Mouse (Mus musculus): ENCODE results near the gene Nup54.

Nup54 gene

GRCm38 (mm10) chr5:92411461-92412140 lies 23.4 kb downstream of the Nup54 start:
- no peak for DNase-seq

- DNase-seq: no peak
Observed at GRCm38 (mm10) chr5:92410486-92410885, 24.5 kb downstream of the Nup54 start.

- DNase-seq: no peak
Observed at GRCm38 (mm10) chr5:92409361-92410155, 25.5 kb downstream of the Nup54 start.

- no peak for DNase-seq
Observed at GRCm38 (mm10) chr5:92404400-92404678, 30.7 kb downstream of the Nup54 start.

- no peak for DNase-seq
Observed at GRCm38 (mm10) chr5:92403562-92404399, 31.2 kb downstream of the Nup54 start.

- DNase-seq: no peak
Observed at GRCm38 (mm10) chr5:92402816-92403215, 32.2 kb downstream of the Nup54 start.

- DNase-seq: peak; percentile 72
Observed at GRCm38 (mm10) chr5:92398153-92398552, 36.9 kb downstream of the Nup54 start.

- no peak for DNase-seq
Observed at GRCm38 (mm10) chr5:92396476-92396875, 38.5 kb downstream of the Nup54 start.

- no peak for DNase-seq
Observed at GRCm38 (mm10) chr5:92395764-92396163, 39.3 kb downstream of the Nup54 start.

GRCm38 (mm10) chr5:92393863-92394262 lies 41.2 kb downstream of the Nup54 start:
- DNase-seq: no peak

- no peak for DNase-seq
Observed at GRCm38 (mm10) chr5:92392542-92392941, 42.5 kb downstream of the Nup54 start.

GRCm38 (mm10) chr5:92390615-92391014 lies 44.4 kb downstream of the Nup54 start:
- DNase-seq: no peak

- DNase-seq: no peak
Observed at GRCm38 (mm10) chr5:92389977-92390376, 45.0 kb downstream of the Nup54 start.

- no peak for DNase-seq
Observed at GRCm38 (mm10) chr5:92387433-92387832, 47.6 kb downstream of the Nup54 start.

GRCm38 (mm10) chr5:92386643-92387042 lies 48.4 kb downstream of the Nup54 start:
- DNase-seq: no peak

GRCm38 (mm10) chr5:92386102-92386501 lies 48.9 kb downstream of the Nup54 start:
- DNase-seq: no peak

- peak; percentile 42 for DNase-seq
Observed at GRCm38 (mm10) chr5:92384855-92385254, 50.2 kb downstream of the Nup54 start.

- no peak for DNase-seq
Observed at GRCm38 (mm10) chr5:92383747-92384146, 51.3 kb downstream of the Nup54 start.

- no peak for DNase-seq
Observed at GRCm38 (mm10) chr5:92382349-92382679, 52.7 kb downstream of the Nup54 start.

GRCm38 (mm10) chr5:92381550-92382348 lies 53.3 kb downstream of the Nup54 start:
- peak; percentile 74 for DNase-seq

- no peak for DNase-seq
Observed at GRCm38 (mm10) chr5:92376795-92377405, 58.1 kb downstream of the Nup54 start.

GRCm38 (mm10) chr5:92375368-92375767 lies 59.7 kb downstream of the Nup54 start:
- peak; percentile 53 for DNase-seq
